Mouse (Mus musculus) gastrocnemius, postnatal 36 days (tissue): Measurements from ENCODE around the gene Tuba4a. TPM values are rescaled to one million over a fixed set of nuclear protein-coding genes. Genes with fewer than 3 reads are reported as not detected.

Experiments
- DNase-seq, 2 experiments: peaks; one replicate each; pipeline ENCODE4 v3.0.0; 2022
- intact Hi-C: fragments of 180-260 bp; cut with DNase I; formaldehyde crosslinking; loops from one replicate; pipeline ENCODE4 v1.15.1; 2025
- microRNA-seq, 2 experiments: library from miRNA; unstranded; fragments of <30 nt; microRNA quantifications; one replicate each; pipeline ENCODE4 v1.2.0; 2021
- total RNA-seq, 2 experiments: library from RNA; stranded (reverse); gene quantifications; 2 replicates each; pipeline ENCODE4 v1.2.3; 2021

Gene Tuba4a
- total RNA-seq, 2 experiments from 2014 or later, result 921 to 954 TPM

- intact Hi-C loops, result no loop called here
- DNase-seq, result peak; percentile 27 to 51
These were observed 40.1 kb downstream of the Tuba4a start for GRCm38 (mm10) chr1:75179334-75180104.

- peak; percentile 96 to 98 for DNase-seq
- intact Hi-C loops, result loop anchor here (1.0 kb wide), 1 partner anchor 149 kb away; the partner anchor contains the start of gene Dnpep
These were observed 50.9 kb downstream of the Tuba4a start, which contains the start of gene Zfand2b for GRCm38 (mm10) chr1:75168472-75169464. Zfand2b (plus strand) TSS chr1:75168646.

- no peak for DNase-seq
- intact Hi-C loops, result loop anchor here (1.0 kb wide), 1 partner anchor 149 kb away; the partner anchor contains the start of gene Dnpep
These were observed 51.6 kb downstream of the Tuba4a start for GRCm38 (mm10) chr1:75168093-75168471.

Small RNA genes within 50 kb of the gene (microRNA-seq; reads per million reads assigned to microRNA genes)
- 0 reads per million in 2 experiments for gene Gm27943

Other genes starting within 250 kb of the Tuba4a start
- gene Nhej1, start 94.7 kb downstream of the Tuba4a start, total RNA-seq, result 1 to 10 TPM; 5.3 to 5.4 TPM
- gene Slc23a3, start 86.0 kb downstream of the Tuba4a start, total RNA-seq, result not detected
- 10 to 100 TPM; 12.4 to 12.7 TPM for gene Cnppd1, start 77.2 kb downstream of the Tuba4a start, total RNA-seq
- gene Retreg2, start 77.1 kb downstream of the Tuba4a start, total RNA-seq, result 1 to 10 TPM; 6.5 to 8.0 TPM
- 10 to 100 TPM; 16.3 to 16.7 TPM for gene Zfand2b, start 51.2 kb downstream of the Tuba4a start, total RNA-seq
- 10 to 100 TPM; 21.4 to 21.6 TPM for gene Abcb6, start 39.5 kb downstream of the Tuba4a start, total RNA-seq
- gene Ankzf1, start 27.7 kb downstream of the Tuba4a start, total RNA-seq, result 1 to 10 TPM; 3.8 to 4.7 TPM
- 100 to 1,000 TPM in 1 of 2 experiments, 10 to 100 TPM in 1; 96.6 to 103 TPM for gene Atg9a, start 27.7 kb downstream of the Tuba4a start, total RNA-seq
- gene Glb1l, start 9.1 kb downstream of the Tuba4a start, total RNA-seq, result 1 to 10 TPM; 2.3 to 3.0 TPM
- 10 to 100 TPM; 19.4 to 23.1 TPM for gene Stk16, start 9.0 kb downstream of the Tuba4a start, total RNA-seq
- gene A630095N17Rik, start 12.2 kb upstream of the Tuba4a start, total RNA-seq, result not detected
- gene Dnajb2, start 16.5 kb upstream of the Tuba4a start, total RNA-seq, result 10 to 100 TPM; 63.1 to 67.1 TPM
- gene Ptprn, start 44.6 kb upstream of the Tuba4a start, total RNA-seq, result under 1 TPM in 1 of 2 experiments, not detected in 1; 0.10 TPM
- gene Resp18, start 58.5 kb upstream of the Tuba4a start, total RNA-seq, result not detected
- gene Dnpep, start 98.1 kb upstream of the Tuba4a start, total RNA-seq, result 10 to 100 TPM; 46.4 to 48.3 TPM
- 1,000 to 10,000 TPM; 1,843 to 1,948 TPM for gene Des, start 140.5 kb upstream of the Tuba4a start, total RNA-seq
- 100 to 1,000 TPM; 229 to 230 TPM for gene Speg, start 155.4 kb upstream of the Tuba4a start, total RNA-seq
- gene Gmppa, start 216.1 kb upstream of the Tuba4a start, total RNA-seq, result 10 to 100 TPM; 35.4 to 35.5 TPM
- gene Asic4, start 230.6 kb upstream of the Tuba4a start, total RNA-seq, result not detected